Mouse (Mus musculus) CD8-positive naive resting alpha-beta T cell, adult 57 days (primary cell): ENCODE measurements around the gene Neurod4. TPM values are rescaled to one million over a fixed set of nuclear protein-coding genes. Genes with fewer than 3 reads are reported as not detected.

Source experiments
- total RNA-seq: library from RNA; stranded (reverse); gene quantifications from one replicate; pipeline ENCODE4 v1.2.4, GENCODE M21; 2023

Gene Neurod4
- not detected for total RNA-seq

GRCm38 (mm10) chr10:130280066-130280465 lies at the start of gene Neurod4:
Neurod4 (minus strand) TSS chr10:130280240.

DNA sequence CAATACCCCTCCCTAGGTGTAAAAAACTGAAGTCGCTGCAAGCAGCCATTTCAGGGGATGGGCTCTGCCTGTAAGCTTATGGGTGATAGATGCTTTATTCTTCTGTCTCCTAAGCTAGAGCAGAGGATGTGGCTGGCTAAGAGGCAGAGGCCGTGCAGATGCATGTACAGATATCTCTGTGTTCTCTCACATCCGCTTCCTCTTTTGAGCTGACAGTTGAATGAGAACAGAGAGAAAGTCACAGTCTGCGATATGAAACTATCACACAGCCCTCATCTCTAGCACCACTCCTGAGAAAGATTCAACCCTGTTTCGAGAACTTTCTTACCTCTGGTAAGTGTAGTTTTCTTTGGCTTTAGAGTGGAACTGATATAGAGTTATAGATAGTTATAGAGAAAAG lies 42.6 kb upstream of the Neurod4 start, which contains the start of gene Tespa1:
Gene Tespa1, plus strand, starts transcription at position 234 of the 400 bp plus-strand sequence.

Other genes with a start within 250 kb of the Neurod4 start
- not detected for gene Olfr821, start 249.9 kb downstream of the Neurod4 start, total RNA-seq
- not detected for gene Olfr822, start 209.0 kb downstream of the Neurod4 start, total RNA-seq
- gene Olfr823, start 164.9 kb downstream of the Neurod4 start, total RNA-seq: not detected
- not detected for gene Olfr824, start 150.2 kb downstream of the Neurod4 start, total RNA-seq
- not detected for gene Olfr825, start 113.5 kb downstream of the Neurod4 start, total RNA-seq
- not detected for gene Olfr826, start 96.1 kb downstream of the Neurod4 start, total RNA-seq
- gene Olfr827, start 65.8 kb downstream of the Neurod4 start, total RNA-seq: not detected
- gene Tespa1, start 42.6 kb upstream of the Neurod4 start, total RNA-seq: 108 TPM
- gene Vmn2r84, start 114.1 kb upstream of the Neurod4 start, total RNA-seq: not detected
- gene Vmn2r85, start 149.5 kb upstream of the Neurod4 start, total RNA-seq: not detected
- gene Vmn2r86, start 175.8 kb upstream of the Neurod4 start, total RNA-seq: not detected
- gene Vmn2r87, start 217.2 kb upstream of the Neurod4 start, total RNA-seq: not detected